Mouse (Mus musculus) urinary bladder, adult 2 months (tissue): Measurements from ENCODE around the gene Ccdc157. TPM values are rescaled to one million over a fixed set of nuclear protein-coding genes. Genes with fewer than 3 reads are reported as not detected.
"Not testable (repeated sequence)": the region's sequence is repeated elsewhere in the genome, so short reads cannot be mapped to it uniquely, and the experiment has no call there.

Experiments
- DNase-seq: peaks from one replicate; pipeline ENCODE4 v3.0.0; 2022; ENCODE audit warnings: low spot score
- polyA plus RNA-seq: library from polyadenylated mRNA; depleted of rRNA; stranded (reverse); fragments of >200 nt; gene quantifications from 2 replicates; pipeline ENCODE4 v1.2.3, GENCODE M21; 2012; rRNA removed

Gene Ccdc157
- polyA plus RNA-seq, result 13.8 and 14.2 TPM in 2 replicates

GRCm38 (mm10) chr11:4159808-4160708 is at the start of gene Ccdc157, which contains the start of gene Sf3a1:
TSS of gene Ccdc157 (minus strand) at chr11:4160293.
TSS of gene Sf3a1 (plus strand) at chr11:4160350.
- DNase-seq, result peak; percentile 81

GRCm38 (mm10) chr11:4209556-4209955 is 49.5 kb upstream of the Ccdc157 start:
- DNase-seq, result no peak

GRCm38 (mm10) chr11:4207655-4208054 is 47.6 kb upstream of the Ccdc157 start:
- DNase-seq, result no peak

- DNase-seq, result no peak
These were observed 46.5 kb upstream of the Ccdc157 start for GRCm38 (mm10) chr11:4206563-4206962.

- no peak for DNase-seq
These were observed 45.9 kb upstream of the Ccdc157 start for GRCm38 (mm10) chr11:4205951-4206350.

GRCm38 (mm10) chr11:4205097-4205655 is 45.1 kb upstream of the Ccdc157 start:
- no peak for DNase-seq

GRCm38 (mm10) chr11:4203705-4204074 is 43.6 kb upstream of the Ccdc157 start:
- no peak for DNase-seq

- no peak for DNase-seq
These were observed 43.1 kb upstream of the Ccdc157 start for GRCm38 (mm10) chr11:4202995-4203704.

GRCm38 (mm10) chr11:4201981-4202700 is 42.0 kb upstream of the Ccdc157 start:
- DNase-seq, result no peak

GRCm38 (mm10) chr11:4197691-4198090 is 37.6 kb upstream of the Ccdc157 start:
- no peak for DNase-seq

GRCm38 (mm10) chr11:4196636-4197035 is 36.5 kb upstream of the Ccdc157 start:
- no peak for DNase-seq

GRCm38 (mm10) chr11:4195597-4196031 is 35.5 kb upstream of the Ccdc157 start:
- DNase-seq, result no peak

- DNase-seq, result no peak
These were observed 33.3 kb upstream of the Ccdc157 start for GRCm38 (mm10) chr11:4193420-4193819.

- DNase-seq, result peak; percentile 21
These were observed 32.7 kb upstream of the Ccdc157 start for GRCm38 (mm10) chr11:4192757-4193156.

- peak; percentile 28 for DNase-seq
These were observed 30.6 kb upstream of the Ccdc157 start for GRCm38 (mm10) chr11:4190677-4191076.

- no peak for DNase-seq
These were observed 29.1 kb upstream of the Ccdc157 start for GRCm38 (mm10) chr11:4189182-4189581.

- no peak for DNase-seq
These were observed 27.2 kb upstream of the Ccdc157 start for GRCm38 (mm10) chr11:4187318-4187700.

- peak; percentile 95 for DNase-seq
These were observed 26.6 kb upstream of the Ccdc157 start, which contains the start of gene Tbc1d10a for GRCm38 (mm10) chr11:4186486-4187317. TSS of gene Tbc1d10a (plus strand) at chr11:4186789.

GRCm38 (mm10) chr11:4185480-4185879 is 25.4 kb upstream of the Ccdc157 start:
- not testable (repeated sequence) for DNase-seq

GRCm38 (mm10) chr11:4184251-4184952 is 24.3 kb upstream of the Ccdc157 start:
- no peak for DNase-seq
